Mouse (Mus musculus) lung, adult 2 months (tissue): ENCODE results near the gene Anp32e.

Experiments used
- CTCF ChIP-seq: fragments of 200-500 bp; IDR thresholded peaks from 2 replicates; pipeline ENCODE4 v1.5.1; 2011; ENCODE audit warnings: mild to moderate bottlenecking, low read length, control low read depth; ENCODE audit not compliant: insufficient read depth
- POLR2A ChIP-seq: fragments of 200-500 bp; IDR thresholded peaks from 2 replicates; pipeline ENCODE4 v1.6.1; 2011; ENCODE audit warnings: low read depth, mild to moderate bottlenecking, control low read depth, low read length, borderline replicate concordance; ENCODE audit errors: extremely low read depth

DNA sequence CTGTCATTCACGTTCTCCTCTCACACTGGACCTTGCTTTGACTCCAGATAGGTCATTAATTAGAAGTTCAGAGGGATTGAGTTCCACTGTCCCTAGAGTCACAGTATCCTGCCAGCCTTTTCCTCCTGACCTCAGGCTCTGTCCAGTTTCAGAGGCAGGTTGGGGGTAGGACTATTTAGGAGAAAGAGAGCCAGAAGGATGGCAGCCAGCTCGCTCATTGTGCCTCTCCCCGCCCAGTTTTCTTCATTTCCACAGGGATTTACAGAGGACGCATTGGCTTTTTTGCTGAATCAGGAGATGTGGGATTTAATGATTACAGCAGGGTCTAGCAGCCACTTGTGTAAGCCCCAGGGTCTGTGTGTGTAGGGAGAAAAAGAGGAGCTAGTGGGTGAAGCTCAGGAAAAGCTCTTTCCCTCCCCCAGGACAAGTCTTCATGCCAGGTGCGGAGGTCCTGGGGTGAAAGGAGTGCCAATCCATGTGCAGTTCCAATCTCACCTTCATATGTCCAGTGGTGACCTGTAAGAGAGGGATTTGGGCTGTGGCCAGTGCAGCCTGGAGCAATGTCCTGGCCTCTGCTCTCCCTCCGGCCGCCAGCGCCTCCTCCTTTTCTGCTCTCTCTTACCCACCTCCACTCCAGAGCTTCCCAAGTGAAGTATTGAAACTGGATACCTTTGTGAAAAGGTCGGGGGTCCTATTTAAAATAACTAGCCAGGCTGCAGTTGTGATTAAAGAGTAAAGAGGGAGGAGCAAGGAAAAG is 27.3 kb upstream of the Anp32e start:
- no peak for TF ChIP-seq CTCF
- TF ChIP-seq POLR2A = no peak
